Mouse (Mus musculus) thymus, adult 18-20 months (tissue): ENCODE data around the gene Il12a.
"Not testable (repeated sequence)": the region's sequence is repeated elsewhere in the genome, so short reads cannot be mapped to it uniquely, and the experiment has no call there.

Source experiments
- DNase-seq, 2 experiments: peaks; one replicate each; pipeline ENCODE4 v3.0.0; 2022; ENCODE audit warnings: mixed read lengths in 2 of 2

Il12a gene

GRCm38 (mm10) chr3:68743472-68743732, 53.0 kb downstream of the Il12a start:
- no peak for DNase-seq

DNA sequence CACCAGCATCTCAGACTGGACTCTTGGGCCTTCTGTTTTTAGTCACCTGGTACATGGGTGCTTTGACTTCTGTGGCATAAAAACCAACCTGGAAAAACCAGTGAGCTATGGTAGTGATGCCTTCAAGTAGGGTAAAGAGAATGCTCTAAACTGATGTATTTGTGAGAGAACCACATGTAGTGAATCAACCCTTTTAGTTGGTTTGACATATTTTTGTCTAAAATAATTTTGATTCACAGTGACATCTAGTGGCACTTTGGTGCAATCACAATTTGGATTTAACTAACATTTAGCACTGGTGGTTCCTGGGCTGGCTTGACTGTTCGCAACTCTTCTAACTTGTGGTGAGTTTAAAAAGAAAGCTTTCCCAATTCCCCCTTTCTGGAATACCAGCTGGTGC, 53.7 kb downstream of the Il12a start:
- DNase-seq = no peak

DNA sequence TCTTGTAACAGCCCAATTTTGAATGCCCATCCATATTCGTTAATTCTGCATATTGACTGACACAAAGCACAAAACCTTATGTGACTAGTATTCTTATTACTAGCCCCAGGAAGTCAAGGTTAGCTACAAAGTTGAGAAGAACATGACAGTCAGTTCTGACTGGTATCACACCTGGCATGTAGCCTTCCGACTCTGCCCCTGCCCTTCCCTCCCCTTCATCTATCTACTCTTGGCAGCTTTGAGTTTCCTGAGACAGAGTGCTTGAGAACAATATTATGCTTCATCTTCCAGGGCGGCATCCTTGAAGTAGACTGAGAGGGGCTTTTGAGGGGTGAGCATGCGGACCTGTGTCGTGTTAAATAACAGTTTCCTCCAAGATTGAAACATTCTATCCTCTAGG, 54.6 kb downstream of the Il12a start:
- no peak for DNase-seq

DNA sequence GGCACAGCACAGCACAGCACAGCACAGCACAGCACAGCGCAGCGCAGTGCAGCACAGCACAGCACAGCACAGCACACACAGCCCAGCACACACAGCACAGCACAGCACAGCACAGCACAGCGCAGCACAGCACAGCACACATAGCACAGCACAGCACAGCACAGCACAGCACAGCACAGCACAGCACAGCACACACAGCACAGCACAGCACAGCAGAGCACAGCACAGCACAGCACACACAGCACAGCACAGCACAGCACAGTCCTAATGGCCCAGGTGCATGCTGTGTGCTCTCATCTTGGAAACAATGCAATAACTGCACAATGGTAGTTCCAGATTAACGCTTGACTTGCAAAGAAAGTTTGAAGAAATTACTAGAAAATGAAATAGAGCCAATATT, 55.8 kb downstream of the Il12a start:
- not testable (repeated sequence) for DNase-seq
